Mouse (Mus musculus): Measurements from ENCODE around the gene Nek6. TPM values are rescaled to one million over a fixed set of nuclear protein-coding genes. Genes with fewer than 3 reads are reported as not detected.

The Nek6 gene
- polyA plus RNA-seq, 2 experiments, result 9.7 to 25.2 TPM

- H3K9ac ChIP-seq (replicated peaks), result peak overlapping the region; percentile 1; the same call in 1 of the 2 replicates
- H3K27ac ChIP-seq, result peak overlapping the region; percentile 80
- H3K4me1 ChIP-seq (replicated peaks; ENCODE audit: control insufficient read depth in 2 of 2, insufficient read depth in 2 of 2, low read length in 1 of 2), result peaks cover 81 to 88% of the 10 kb centered on the region in 2 experiments
- WGBS (ENCODE audit: insufficient replicate concordance), result 26% methylated on average over 6 of the region's 6 CpGs
- no peak for ATAC-seq (ENCODE audit: insufficient read depth)
- H3K4me2 ChIP-seq (ENCODE audit: low read depth), result peak overlapping the region; percentile 88
- TF ChIP-seq EP300 (IDR thresholded peaks at IDR 0.05; ENCODE audit: low read depth), result no peak
- no peak for TF ChIP-seq CTCF (IDR thresholded peaks at IDR 0.05; ENCODE audit: low read depth)
- peak overlapping the region in 1 of 2 experiments; percentile 5; a peak in 1 of 4 replicates for H3K4me3 ChIP-seq (ENCODE audit: insufficient read depth in 1 of 2, low read depth in 2 of 2, low read length in 2 of 2)
- no peaks in the 10 kb centered on the region for H3K36me3 ChIP-seq (replicated peaks; ENCODE audit: control insufficient read depth, insufficient read depth, low read depth)
- no peaks in the 10 kb centered on the region for H3K9me3 ChIP-seq (ENCODE audit: control insufficient read depth, low read length)
- H3K27me3 ChIP-seq (ENCODE audit: control insufficient read depth, insufficient read depth, low read length), result no peaks in the 10 kb centered on the region
- no peak for DNase-seq (ENCODE audit: low read depth in 3 of 3, low spot score in 3 of 3)
These were observed 22.3 kb downstream of the Nek6 start for GRCm38 (mm10) chr2:38533767-38534166.

GRCm38 (mm10) chr2:38534241-38534940 lies 22.9 kb downstream of the Nek6 start:
- Histone ChIP-seq H3K4me3 (ENCODE audit: insufficient read depth in 1 of 2, low read depth in 2 of 2, low read length in 2 of 2) (no peak overlapping the region), H3K4me1 (replicated peaks; ENCODE audit: control insufficient read depth in 2 of 2, insufficient read depth in 2 of 2, low read length in 1 of 2) (peaks cover 80 to 83% of the 10 kb centered on the region in 2 experiments), H3K27me3 (ENCODE audit: control insufficient read depth, insufficient read depth, low read length) (no peaks in the 10 kb centered on the region), H3K36me3 (replicated peaks; ENCODE audit: control insufficient read depth, insufficient read depth, low read depth) (no peaks in the 10 kb centered on the region), H3K9ac (replicated peaks) (peak overlapping the region; percentile 1), H3K4me2 (ENCODE audit: low read depth) (peak overlapping the region; percentile 88; the same call in 1 of the 2 replicates), H3K9me3 (ENCODE audit: control insufficient read depth, low read length) (no peaks in the 10 kb centered on the region), H3K27ac (peak overlapping the region; percentile 80; the same call in 1 of the 2 replicates)
- ATAC-seq (ENCODE audit: insufficient read depth) (no peak), DNase-seq (ENCODE audit: low read depth in 3 of 3, low spot score in 3 of 3) (no peak)
- TF ChIP-seq CTCF (IDR thresholded peaks at IDR 0.05; ENCODE audit: low read depth) (no peak), EP300 (IDR thresholded peaks at IDR 0.05; ENCODE audit: low read depth) (no peak)
- WGBS (ENCODE audit: insufficient replicate concordance), result 77% methylated on average over 5 of the region's 5 CpGs

GRCm38 (mm10) chr2:38535051-38535450 lies 23.6 kb downstream of the Nek6 start:
- Histone ChIP-seq H3K4me2 (ENCODE audit: low read depth) (peak overlapping the region; percentile 61), H3K27ac (peak overlapping the region; percentile 63), H3K27me3 (ENCODE audit: control insufficient read depth, insufficient read depth, low read length) (no peaks in the 10 kb centered on the region), H3K9me3 (ENCODE audit: control insufficient read depth, low read length) (no peaks in the 10 kb centered on the region), H3K4me3 (ENCODE audit: insufficient read depth in 1 of 2, low read depth in 2 of 2, low read length in 2 of 2) (no peak overlapping the region), H3K4me1 (replicated peaks; ENCODE audit: control insufficient read depth in 2 of 2, insufficient read depth in 2 of 2, low read length in 1 of 2) (peaks cover 73 to 76% of the 10 kb centered on the region in 2 experiments), H3K36me3 (replicated peaks; ENCODE audit: control insufficient read depth, insufficient read depth, low read depth) (no peaks in the 10 kb centered on the region), H3K9ac (replicated peaks) (peak overlapping the region; percentile 52)
- ATAC-seq (ENCODE audit: insufficient read depth), result no peak
- WGBS (ENCODE audit: insufficient replicate concordance), result 80% methylated on average over 8 of the region's 8 CpGs
- TF ChIP-seq CTCF (IDR thresholded peaks at IDR 0.05; ENCODE audit: low read depth) (no peak), EP300 (IDR thresholded peaks at IDR 0.05; ENCODE audit: low read depth) (no peak)
- no peak for DNase-seq (ENCODE audit: low read depth in 3 of 3, low spot score in 3 of 3)

GRCm38 (mm10) chr2:38535521-38536220 lies 24.2 kb downstream of the Nek6 start:
- Histone ChIP-seq H3K4me3 (ENCODE audit: insufficient read depth in 1 of 2, low read depth in 2 of 2, low read length in 2 of 2) (no peak overlapping the region), H3K4me1 (replicated peaks; ENCODE audit: control insufficient read depth in 2 of 2, insufficient read depth in 2 of 2, low read length in 1 of 2) (peaks cover 67 to 70% of the 10 kb centered on the region in 2 experiments), H3K27me3 (ENCODE audit: control insufficient read depth, insufficient read depth, low read length) (no peaks in the 10 kb centered on the region), H3K9me3 (ENCODE audit: control insufficient read depth, low read length) (no peaks in the 10 kb centered on the region), H3K9ac (replicated peaks) (peak overlapping the region; percentile 52), H3K36me3 (replicated peaks; ENCODE audit: control insufficient read depth, insufficient read depth, low read depth) (no peaks in the 10 kb centered on the region), H3K4me2 (ENCODE audit: low read depth) (peak overlapping the region; percentile 61), H3K27ac (peak overlapping the region; percentile 63)
- WGBS (ENCODE audit: insufficient replicate concordance), result 11% methylated on average over 14 of the region's 14 CpGs
- TF ChIP-seq EP300 (IDR thresholded peaks at IDR 0.05; ENCODE audit: low read depth) (peak; percentile 72), CTCF (IDR thresholded peaks at IDR 0.05; ENCODE audit: low read depth) (no peak)
- ATAC-seq (ENCODE audit: insufficient read depth), result 0 out of 2 replicates have a peak, but pooled peaks have one; percentile 4
- peak in 1 of 3 experiments; percentile 59 for DNase-seq (ENCODE audit: low read depth in 3 of 3, low spot score in 3 of 3)

DNA sequence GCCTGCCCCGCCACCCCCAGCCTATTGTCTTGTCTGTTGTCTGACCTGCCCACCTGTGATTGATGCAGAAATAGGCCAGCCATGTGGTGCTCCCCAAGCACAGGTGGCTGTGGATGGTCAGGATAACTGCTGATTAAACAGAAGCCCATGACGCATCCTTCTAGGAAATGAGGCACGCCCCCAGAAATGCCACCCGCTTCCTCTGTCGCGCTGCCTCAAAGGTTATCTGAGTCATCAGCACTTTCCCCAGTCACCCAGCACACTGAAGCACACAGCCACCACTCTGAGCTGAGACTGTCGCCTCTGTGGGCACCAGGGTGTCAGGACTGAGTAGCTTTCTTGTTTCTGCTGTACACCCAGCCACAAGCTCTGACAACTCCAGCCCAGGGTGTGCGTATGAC lies 24.9 kb downstream of the Nek6 start:
- Histone ChIP-seq H3K4me3 (ENCODE audit: insufficient read depth in 1 of 2, low read depth in 2 of 2, low read length in 2 of 2) (peak overlapping the region; percentile 25 to 42), H3K27me3 (ENCODE audit: control insufficient read depth, insufficient read depth, low read length) (no peaks in the 10 kb centered on the region), H3K4me2 (ENCODE audit: low read depth) (peak overlapping the region; percentile 61), H3K27ac (peak overlapping the region; percentile 83), H3K36me3 (replicated peaks; ENCODE audit: control insufficient read depth, insufficient read depth, low read depth) (no peaks in the 10 kb centered on the region), H3K4me1 (replicated peaks; ENCODE audit: control insufficient read depth in 2 of 2, insufficient read depth in 2 of 2, low read length in 1 of 2) (peaks cover 60 to 65% of the 10 kb centered on the region in 2 experiments), H3K9me3 (ENCODE audit: control insufficient read depth, low read length) (no peaks in the 10 kb centered on the region), H3K9ac (replicated peaks) (peak overlapping the region; percentile 58)
- peak; percentile 81 to 94 (median 82) for DNase-seq (ENCODE audit: low read depth in 3 of 3, low spot score in 3 of 3)
- TF ChIP-seq EP300 (IDR thresholded peaks at IDR 0.05; ENCODE audit: low read depth) (peak; percentile 86), CTCF (IDR thresholded peaks at IDR 0.05; ENCODE audit: low read depth) (peak; percentile 23; the same call in 1 of the 2 replicates)
- ATAC-seq (ENCODE audit: insufficient read depth), result peak; percentile 80
- WGBS (ENCODE audit: insufficient replicate concordance), result 11% methylated on average over 8 of the region's 8 CpGs

Data from liver, embryonic 14.5 days (tissue).